Mouse (Mus musculus) megakaryocyte, embryonic 14.5 days (primary cell): Measurements from ENCODE around the gene Lats2.

Experiments used
- FLI1 ChIP-seq: IDR thresholded peaks from 2 replicates; pipeline ENCODE4 v1.6.1; 2012; ENCODE audit warnings: low read length, inconsistent platforms, mixed read lengths
- GATA1 ChIP-seq: IDR thresholded peaks from 3 replicates; pipeline ENCODE4 v1.6.1; 2012; ENCODE audit warnings: mixed read lengths, low read length, inconsistent platforms, borderline replicate concordance

DNA sequence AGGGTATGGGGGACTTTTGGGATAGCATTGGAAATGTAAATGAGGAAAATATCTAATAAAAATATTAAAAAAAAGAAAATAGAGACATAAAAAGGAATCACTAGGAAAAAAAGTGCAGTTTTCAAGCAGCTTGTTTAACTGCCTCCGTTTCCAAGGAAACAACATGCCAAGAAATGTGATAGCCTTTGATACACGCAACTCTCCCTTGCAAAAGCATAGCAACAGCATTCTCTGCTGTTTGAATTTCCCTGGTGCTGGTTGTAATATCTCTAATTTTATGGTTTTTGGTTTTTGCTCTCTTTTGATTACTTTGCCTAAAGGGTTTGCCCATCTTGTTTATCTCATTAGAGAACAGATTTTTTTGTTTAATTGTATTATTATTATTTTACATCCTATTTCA, 82.7 kb downstream of the Lats2 start:
- no peak for TF ChIP-seq GATA1
- no peak for TF ChIP-seq FLI1
